Mouse (Mus musculus): ENCODE data around the gene Azin2.

Azin2 gene

GRCm38 (mm10) chr4:128892188-128892587 is 70.1 kb downstream of the Azin2 start:
- DNase-seq = no peak

- no peak for DNase-seq
Measured at GRCm38 (mm10) chr4:128891746-128892145, 70.5 kb downstream of the Azin2 start.

GRCm38 (mm10) chr4:128891157-128891556 is 71.1 kb downstream of the Azin2 start:
- no peak for DNase-seq

DNA sequence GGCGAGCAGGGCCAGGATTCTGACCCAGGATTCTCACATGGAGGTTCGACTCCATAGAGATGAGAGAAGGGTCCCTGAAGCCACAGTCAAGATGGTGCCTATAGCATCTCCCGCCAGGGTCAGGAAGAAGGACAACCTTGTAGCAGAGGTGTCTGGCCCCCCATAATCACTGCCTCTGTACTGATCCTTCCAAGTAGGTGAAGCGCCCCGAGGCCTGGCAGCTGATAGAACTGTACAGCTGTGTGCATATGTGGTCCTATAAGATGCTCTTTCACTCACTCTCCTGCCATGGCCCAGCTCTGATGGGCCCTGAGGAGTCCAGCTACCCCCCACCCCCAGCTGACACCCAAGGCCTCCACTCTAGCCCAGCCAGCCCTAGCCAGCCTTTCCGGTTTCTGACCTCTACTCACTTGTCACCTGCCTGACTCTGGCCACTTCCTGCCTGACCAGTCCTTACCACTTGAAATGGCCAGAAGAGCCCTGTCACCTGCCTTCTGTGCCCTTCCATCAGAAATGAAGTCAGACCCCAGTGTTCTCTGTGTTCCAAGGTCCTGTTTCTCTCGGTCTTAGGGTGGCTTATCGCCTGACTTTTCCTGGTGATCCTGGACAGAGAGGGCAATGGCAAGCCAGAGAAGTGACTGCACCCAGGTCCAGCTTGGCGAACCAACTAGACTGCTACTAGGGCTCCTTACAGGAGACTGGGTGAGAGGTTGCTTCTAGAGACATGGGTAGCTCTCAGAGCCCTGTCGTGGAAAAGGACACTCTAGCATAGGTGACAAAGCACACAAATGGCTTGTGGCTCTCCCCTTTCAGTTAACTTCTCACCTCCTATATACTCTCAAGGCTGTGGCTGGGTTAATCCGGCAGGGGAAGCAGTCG is 72.3 kb downstream of the Azin2 start:
- no peak for DNase-seq

DNA sequence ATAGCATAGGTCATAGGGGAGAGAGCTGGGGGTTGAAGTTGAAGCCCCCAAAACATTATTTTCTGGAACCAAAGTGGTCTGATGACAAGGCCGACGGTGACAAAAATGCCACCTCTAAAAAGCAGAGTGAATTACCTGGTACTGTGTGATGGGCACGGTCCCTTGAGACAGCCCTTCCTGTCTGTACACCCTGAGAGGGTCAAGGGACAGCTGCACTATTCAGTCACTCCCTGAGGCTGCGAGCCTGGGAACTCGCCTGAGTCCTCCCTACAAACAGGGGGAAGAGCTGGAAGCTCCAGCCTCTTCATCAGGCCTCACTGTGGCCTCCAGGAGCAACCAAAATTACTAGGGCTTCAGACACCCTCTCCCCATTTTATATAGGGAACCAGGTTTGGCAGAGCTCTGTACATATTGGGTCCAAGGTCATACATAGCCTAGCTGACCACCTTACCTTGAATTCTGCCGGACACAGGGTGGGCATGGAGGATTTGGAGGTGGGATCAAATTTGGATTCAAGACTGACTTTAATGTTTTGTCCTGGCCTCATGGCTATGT is 73.7 kb downstream of the Azin2 start:
- DNase-seq = no peak

- DNase-seq = no peak
Measured at GRCm38 (mm10) chr4:128887641-128888091, 74.6 kb downstream of the Azin2 start.

GRCm38 (mm10) chr4:128887026-128887425 is 75.2 kb downstream of the Azin2 start:
- DNase-seq = no peak

DNA sequence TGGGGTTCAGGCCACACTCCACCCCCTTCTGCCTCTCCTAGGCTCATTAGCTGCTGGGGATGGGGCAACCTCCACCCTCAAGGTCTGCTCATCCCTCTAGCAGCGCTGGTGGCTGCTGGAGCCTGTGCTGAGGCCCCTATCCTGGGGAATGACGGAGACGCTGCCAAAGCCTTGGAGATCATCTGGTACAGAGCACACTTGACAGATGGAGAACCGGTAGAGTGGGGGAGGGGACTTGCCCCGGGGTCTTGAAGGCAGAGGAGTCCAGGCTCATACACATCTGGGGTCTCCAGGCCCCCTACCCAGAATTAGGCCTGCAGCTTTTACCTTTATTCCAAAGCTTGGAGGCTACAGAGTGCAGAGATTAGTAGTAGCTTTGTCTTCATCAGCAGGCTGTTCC is 75.7 kb downstream of the Azin2 start:
- no peak for DNase-seq

- no peak for DNase-seq
Measured at GRCm38 (mm10) chr4:128885540-128885939, 76.7 kb downstream of the Azin2 start.

DNA sequence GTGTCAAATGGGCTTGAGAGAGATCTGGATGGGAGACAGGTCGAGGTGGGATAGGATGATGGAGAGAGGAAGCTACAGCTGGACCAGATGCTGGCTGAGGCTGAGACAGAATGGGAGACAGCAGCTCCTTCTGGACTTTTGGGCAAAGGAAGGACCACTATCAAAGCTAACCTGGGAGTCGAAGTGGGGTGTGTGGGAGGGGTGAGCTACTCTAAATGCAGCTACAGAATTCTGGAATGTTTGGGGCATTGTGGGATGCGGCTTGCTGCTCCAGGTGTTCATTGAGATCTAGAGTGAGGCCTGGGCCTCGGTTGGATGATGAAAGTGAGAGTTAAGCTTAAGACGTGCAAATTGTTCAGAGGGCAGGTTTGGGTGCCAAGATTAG is 77.5 kb downstream of the Azin2 start:
- DNase-seq = no peak

- peak; percentile 71 for DNase-seq
Measured at GRCm38 (mm10) chr4:128883801-128884710, 78.2 kb downstream of the Azin2 start.

DNA sequence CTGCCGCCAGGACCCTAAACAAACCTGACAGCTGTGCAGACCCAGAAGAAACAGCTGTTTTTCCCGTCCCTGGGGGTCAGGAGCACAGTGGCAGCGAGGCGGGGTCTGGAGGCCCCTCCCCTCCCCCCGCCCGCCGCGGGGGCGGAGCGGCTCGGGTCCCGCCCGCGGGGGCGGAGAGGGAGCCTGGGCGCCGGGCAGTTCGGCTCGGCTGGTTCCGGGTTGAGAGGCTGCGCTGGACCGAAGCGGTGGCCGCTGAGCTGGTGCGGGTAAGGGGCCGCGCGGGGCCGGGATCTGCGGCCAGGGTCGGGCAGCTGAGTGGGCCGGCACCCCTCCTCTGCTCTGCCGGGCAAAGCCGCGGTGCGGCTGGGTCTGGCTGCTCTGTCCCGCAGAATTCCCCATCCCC is 78.9 kb downstream of the Azin2 start, which contains the start of gene Trim62:
Gene Trim62, plus strand, starts transcription at position 202 of the 403 bp plus-strand sequence.
- peak; percentile 93 for DNase-seq
